Mouse (Mus musculus): ENCODE results near the gene Smim27. TPM values are rescaled to one million over a fixed set of nuclear protein-coding genes. Genes with fewer than 3 reads are reported as not detected.
A peak's percentile ranks its signal among the peaks of the same experiment; 100 is the strongest.

Smim27 gene
- total RNA-seq, 1 experiment = 3.9 TPM

DNA sequence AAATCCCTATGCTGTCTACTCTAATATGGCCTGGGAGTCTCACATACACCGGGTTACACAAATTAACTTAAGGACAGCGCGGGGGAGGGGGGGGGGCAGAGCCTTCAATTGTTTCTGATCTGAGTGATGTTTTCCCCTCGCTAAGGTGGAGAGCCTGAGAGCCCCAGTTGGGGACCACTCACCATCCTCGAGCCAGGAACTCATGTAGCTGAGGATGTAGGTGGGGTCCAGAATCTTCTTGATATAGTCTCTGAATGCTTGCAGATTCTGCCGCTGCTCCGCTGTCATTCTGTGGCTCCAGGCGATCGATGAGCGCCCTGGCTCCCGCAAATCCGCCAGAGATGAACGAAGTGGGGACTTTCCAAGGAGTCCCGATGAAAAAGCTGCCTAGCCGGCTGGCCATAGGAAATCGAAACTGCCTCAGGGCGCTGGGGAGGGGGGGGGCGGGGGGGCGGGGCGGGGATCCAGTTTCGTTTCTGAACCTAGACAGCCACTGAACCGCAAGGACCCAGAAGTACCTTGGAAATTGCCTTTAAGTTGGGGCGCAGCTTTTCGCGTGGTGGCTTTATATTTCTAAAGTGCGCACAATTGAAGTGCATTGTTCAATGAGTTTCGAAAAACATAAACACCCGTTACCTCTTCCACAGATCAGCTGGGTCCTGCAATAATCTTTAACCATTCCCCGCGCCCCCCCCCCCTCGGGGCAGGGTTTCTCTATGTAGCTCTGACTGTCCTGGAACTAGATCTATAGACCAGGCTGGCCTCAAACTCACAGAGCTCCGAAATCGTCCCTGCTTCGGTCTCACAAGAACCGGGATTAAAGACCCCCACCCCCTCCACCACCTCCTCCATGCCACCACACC is 29.7 kb upstream of the Smim27 start, which contains the start of gene Ddx58:
Ddx58 (minus strand) TSS at position 420 of the 863 bp plus-strand sequence.
- H3K36me3 ChIP-seq (ENCODE audit: control insufficient read depth, insufficient read depth, low read length, poor library complexity, severe bottlenecking) = no peaks in the 10 kb centered on the region
- in situ Hi-C loops (cut with MboI; ENCODE audit: low sequenced_read_pairs in 2 of 2, unreplicated experiment in 2 of 2) = no loop called here
- peaks cover 5 to 25% of the 10 kb centered on the region in 2 experiments for H3K4me1 ChIP-seq (ENCODE audit: control insufficient read depth in 2 of 2, insufficient read depth in 2 of 2, low read length in 2 of 2, poor library complexity in 1 of 2)
- H3K9me3 ChIP-seq (ENCODE audit: control insufficient read depth, insufficient read depth, low read depth, low read length) = no peaks in the 10 kb centered on the region
- DNase-seq (ENCODE audit: low read depth, low spot score) = no peak
- no peak for TF ChIP-seq ZC3H11A (IDR thresholded peaks at IDR 0.05; ENCODE audit: borderline replicate concordance, low read depth, low read length)
- TF ChIP-seq CHD2 (IDR thresholded peaks at IDR 0.05; ENCODE audit: low read depth, low read length) = no peak
- no peak for TF ChIP-seq HCFC1 (IDR thresholded peaks at IDR 0.05; ENCODE audit: borderline replicate concordance, insufficient read depth, low read length)
- TF ChIP-seq MAFK (IDR thresholded peaks at IDR 0.05; ENCODE audit: insufficient read depth, low read depth, low read length) = no peak
- TF ChIP-seq ZNF384 (IDR thresholded peaks at IDR 0.05; ENCODE audit: low read depth, low read length) = no peak
- H3K4me3 ChIP-seq (ENCODE audit: insufficient read depth in 1 of 2, low read depth in 1 of 2, low read length in 2 of 2, poor library complexity in 1 of 2, severe bottlenecking in 1 of 2) = peak within 1 kb of the TSS; percentile 52 to 57
- peak within 1 kb of the TSS; percentile 40; the same call in 1 of the 2 replicates for H3K9ac ChIP-seq (ENCODE audit: insufficient read depth, low read depth, low read length, poor library complexity, severe bottlenecking)
- peak within 1 kb of the TSS; percentile 69 for H3K27ac ChIP-seq (ENCODE audit: insufficient read depth, low read depth, low read length, poor library complexity, severe bottlenecking)

DNA sequence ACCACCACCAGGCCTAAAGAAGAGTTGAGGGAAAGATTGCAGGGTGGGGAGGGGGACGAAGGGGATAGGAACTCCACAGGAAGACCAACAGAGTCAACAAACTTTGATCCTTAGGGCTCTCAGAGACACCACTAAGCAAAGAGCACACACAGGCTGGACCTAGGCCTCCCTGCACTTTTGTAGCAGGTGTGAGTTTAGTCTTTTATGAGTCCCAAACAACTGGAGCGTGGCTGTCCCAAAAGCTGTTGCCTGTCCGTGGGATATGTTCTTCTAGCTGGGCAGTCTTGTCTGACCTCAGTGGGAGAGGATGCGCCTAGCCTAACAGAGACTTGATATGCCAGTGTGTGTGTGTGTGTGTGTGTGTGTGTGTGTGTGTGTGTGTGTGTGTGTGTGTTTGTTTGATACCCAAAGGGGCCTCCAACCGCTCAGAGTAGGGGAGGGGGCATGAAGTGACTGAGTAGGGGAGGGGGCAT is 29.1 kb upstream of the Smim27 start:
- in situ Hi-C loops (cut with MboI; ENCODE audit: low sequenced_read_pairs in 2 of 2, unreplicated experiment in 2 of 2) = no loop called here
- Histone ChIP-seq H3K9ac (ENCODE audit: insufficient read depth, low read depth, low read length, poor library complexity, severe bottlenecking) (peak overlapping the region; percentile 33; the same call in 1 of the 2 replicates), H3K27ac (ENCODE audit: insufficient read depth, low read depth, low read length, poor library complexity, severe bottlenecking) (no peak overlapping the region), H3K9me3 (ENCODE audit: control insufficient read depth, insufficient read depth, low read depth, low read length) (no peaks in the 10 kb centered on the region), H3K36me3 (ENCODE audit: control insufficient read depth, insufficient read depth, low read length, poor library complexity, severe bottlenecking) (no peaks in the 10 kb centered on the region), H3K4me3 (ENCODE audit: insufficient read depth in 1 of 2, low read depth in 1 of 2, low read length in 2 of 2, poor library complexity in 1 of 2, severe bottlenecking in 1 of 2) (peak overlapping the region; percentile 50 to 57), H3K4me1 (ENCODE audit: control insufficient read depth in 2 of 2, insufficient read depth in 2 of 2, low read length in 2 of 2, poor library complexity in 1 of 2) (peaks cover 2 to 22% of the 10 kb centered on the region in 2 experiments; a peak in 2 of 4 replicates)
- TF ChIP-seq CHD2 (IDR thresholded peaks at IDR 0.05; ENCODE audit: low read depth, low read length) = no peak
- TF ChIP-seq ZC3H11A (IDR thresholded peaks at IDR 0.05; ENCODE audit: borderline replicate concordance, low read depth, low read length) = no peak
- TF ChIP-seq MAFK (IDR thresholded peaks at IDR 0.05; ENCODE audit: insufficient read depth, low read depth, low read length) = no peak
- no peak for TF ChIP-seq HCFC1 (IDR thresholded peaks at IDR 0.05; ENCODE audit: borderline replicate concordance, insufficient read depth, low read length)
- TF ChIP-seq ZNF384 (IDR thresholded peaks at IDR 0.05; ENCODE audit: low read depth, low read length) = no peak
- DNase-seq (ENCODE audit: low read depth, low spot score) = no peak

DNA sequence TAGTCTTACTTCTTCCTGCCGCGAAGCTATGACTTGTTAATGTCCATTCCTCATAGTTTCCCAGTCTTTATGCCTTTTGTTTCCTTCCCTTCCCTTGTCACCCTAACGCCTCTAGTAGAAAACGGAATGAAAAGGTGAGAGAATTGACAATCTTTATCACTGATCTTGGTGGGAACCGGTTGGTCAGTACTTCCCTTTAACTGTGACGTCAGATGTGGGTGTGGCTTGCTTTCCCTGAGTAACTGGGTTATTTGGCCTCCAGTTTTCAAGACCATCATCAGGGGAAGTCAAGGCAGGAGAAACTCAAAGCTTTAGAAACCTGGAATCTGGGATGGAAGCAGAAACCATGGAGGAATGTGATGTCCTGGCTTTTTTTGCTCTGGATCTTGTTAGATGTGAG is 27.5 kb upstream of the Smim27 start:
- H3K36me3 ChIP-seq (ENCODE audit: control insufficient read depth, insufficient read depth, low read length, poor library complexity, severe bottlenecking) = no peaks in the 10 kb centered on the region
- no peak for DNase-seq (ENCODE audit: low read depth, low spot score)
- no peak overlapping the region for H3K9ac ChIP-seq (ENCODE audit: insufficient read depth, low read depth, low read length, poor library complexity, severe bottlenecking)
- no peak overlapping the region for H3K4me3 ChIP-seq (ENCODE audit: insufficient read depth in 1 of 2, low read depth in 1 of 2, low read length in 2 of 2, poor library complexity in 1 of 2, severe bottlenecking in 1 of 2)
- in situ Hi-C loops (cut with MboI; ENCODE audit: low sequenced_read_pairs in 2 of 2, unreplicated experiment in 2 of 2) = no loop called here
- H3K27ac ChIP-seq (ENCODE audit: insufficient read depth, low read depth, low read length, poor library complexity, severe bottlenecking) = no peak overlapping the region
- H3K4me1 ChIP-seq (ENCODE audit: control insufficient read depth in 2 of 2, insufficient read depth in 2 of 2, low read length in 2 of 2, poor library complexity in 1 of 2) = peaks cover 2 to 15% of the 10 kb centered on the region in 2 experiments; a peak in 2 of 4 replicates
- no peaks in the 10 kb centered on the region for H3K9me3 ChIP-seq (ENCODE audit: control insufficient read depth, insufficient read depth, low read depth, low read length)
- no peak for TF ChIP-seq ZNF384 (IDR thresholded peaks at IDR 0.05; ENCODE audit: low read depth, low read length)
- TF ChIP-seq ZC3H11A (IDR thresholded peaks at IDR 0.05; ENCODE audit: borderline replicate concordance, low read depth, low read length) = no peak
- TF ChIP-seq MAFK (IDR thresholded peaks at IDR 0.05; ENCODE audit: insufficient read depth, low read depth, low read length) = no peak
- TF ChIP-seq HCFC1 (IDR thresholded peaks at IDR 0.05; ENCODE audit: borderline replicate concordance, insufficient read depth, low read length) = no peak
- TF ChIP-seq CHD2 (IDR thresholded peaks at IDR 0.05; ENCODE audit: low read depth, low read length) = no peak

DNA sequence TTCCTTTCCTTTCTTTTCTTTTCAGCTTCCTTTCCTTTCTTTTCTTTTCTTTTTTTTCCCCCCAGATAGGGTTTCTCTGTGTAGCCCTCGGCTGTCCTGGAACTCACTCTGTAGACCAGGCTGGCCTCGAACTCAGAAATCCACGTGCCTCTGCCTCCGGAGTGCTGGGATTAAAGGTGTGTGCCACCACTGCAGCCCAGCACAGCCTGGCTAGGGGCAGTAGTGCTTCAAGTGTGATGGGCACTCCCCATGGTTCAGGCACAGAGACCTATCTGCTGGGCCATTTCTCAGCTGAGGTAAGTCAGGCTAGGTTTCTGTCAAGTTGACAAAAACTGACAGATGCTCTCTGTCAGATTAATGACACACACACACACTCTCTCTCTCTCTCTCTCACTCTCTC is 26.4 kb upstream of the Smim27 start:
- Histone ChIP-seq H3K9ac (ENCODE audit: insufficient read depth, low read depth, low read length, poor library complexity, severe bottlenecking) (no peak overlapping the region), H3K4me3 (ENCODE audit: insufficient read depth in 1 of 2, low read depth in 1 of 2, low read length in 2 of 2, poor library complexity in 1 of 2, severe bottlenecking in 1 of 2) (no peak overlapping the region), H3K27ac (ENCODE audit: insufficient read depth, low read depth, low read length, poor library complexity, severe bottlenecking) (no peak overlapping the region), H3K36me3 (ENCODE audit: control insufficient read depth, insufficient read depth, low read length, poor library complexity, severe bottlenecking) (no peaks in the 10 kb centered on the region), H3K4me1 (ENCODE audit: control insufficient read depth in 2 of 2, insufficient read depth in 2 of 2, low read length in 2 of 2, poor library complexity in 1 of 2) (peaks cover 2 to 14% of the 10 kb centered on the region in 2 experiments; a peak in 2 of 4 replicates), H3K9me3 (ENCODE audit: control insufficient read depth, insufficient read depth, low read depth, low read length) (no peaks in the 10 kb centered on the region)
- TF ChIP-seq MAFK (IDR thresholded peaks at IDR 0.05; ENCODE audit: insufficient read depth, low read depth, low read length) (no peak), CHD2 (IDR thresholded peaks at IDR 0.05; ENCODE audit: low read depth, low read length) (no peak), ZNF384 (IDR thresholded peaks at IDR 0.05; ENCODE audit: low read depth, low read length) (no peak), HCFC1 (IDR thresholded peaks at IDR 0.05; ENCODE audit: borderline replicate concordance, insufficient read depth, low read length) (no peak), ZC3H11A (IDR thresholded peaks at IDR 0.05; ENCODE audit: borderline replicate concordance, low read depth, low read length) (no peak)
- DNase-seq (ENCODE audit: low read depth, low spot score) = no peak
- in situ Hi-C loops (cut with MboI; ENCODE audit: low sequenced_read_pairs in 2 of 2, unreplicated experiment in 2 of 2) = no loop called here
